Mouse (Mus musculus): Measurements from ENCODE around the gene Tedc1. TPM values are rescaled to one million over a fixed set of nuclear protein-coding genes. Genes with fewer than 3 reads are reported as not detected.
"Not testable (repeated sequence)": the region's sequence is repeated elsewhere in the genome, so short reads cannot be mapped to it uniquely, and the experiment has no call there.

Gene Tedc1
- polyA plus RNA-seq, 1 experiment: not detected

DNA sequence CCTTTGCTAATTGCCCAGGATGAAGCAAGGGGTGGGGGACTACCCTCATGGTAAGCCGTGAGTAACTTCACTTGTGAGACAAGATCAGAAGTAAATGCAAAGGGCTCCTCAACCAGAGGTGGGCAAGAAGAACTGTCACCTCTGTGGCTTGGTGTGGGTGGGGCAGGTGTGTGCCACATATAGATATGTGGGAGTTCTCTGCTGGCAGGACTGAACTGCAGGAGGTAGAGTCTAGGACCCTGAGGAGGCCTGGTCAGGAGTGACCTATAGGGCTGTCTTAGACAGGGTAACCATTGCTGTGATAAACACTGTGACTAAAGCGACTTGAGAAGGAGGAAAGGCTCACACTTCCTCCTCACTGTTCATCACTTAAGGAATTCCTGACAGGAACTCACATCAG lies 37.2 kb downstream of the Tedc1 start:
- H3K4me1 ChIP-seq (ENCODE audit: control insufficient read depth, insufficient read depth, insufficient read length, low read length): no peaks in the 10 kb centered on the region
- H3K4me3 ChIP-seq (ENCODE audit: insufficient read depth, low read depth, low read length): no peak overlapping the region
- no peak overlapping the region for H3K27ac ChIP-seq (replicated peaks; ENCODE audit: low read depth, low read length)

DNA sequence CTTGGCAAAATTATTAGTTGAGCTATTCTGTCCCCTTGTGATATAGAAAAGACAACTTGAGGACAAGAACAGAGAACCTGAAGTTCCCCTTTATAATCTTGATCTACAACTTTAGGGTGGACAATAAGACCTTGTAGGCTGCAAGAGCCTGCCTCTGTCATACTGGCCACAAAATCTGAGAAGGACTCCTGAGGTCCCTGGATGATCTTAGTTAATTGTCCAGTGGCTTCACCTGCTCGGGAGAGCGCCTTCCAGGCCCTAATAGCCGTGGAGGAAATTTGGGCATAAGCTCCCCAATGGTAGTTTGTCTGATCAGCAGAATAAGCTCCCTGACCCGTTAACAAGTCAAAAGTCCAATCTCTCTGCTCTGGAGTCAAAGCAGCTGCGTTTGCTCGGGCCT lies 42.9 kb downstream of the Tedc1 start:
- H3K4me1 ChIP-seq (ENCODE audit: control insufficient read depth, insufficient read depth, insufficient read length, low read length): not testable (repeated sequence)

DNA sequence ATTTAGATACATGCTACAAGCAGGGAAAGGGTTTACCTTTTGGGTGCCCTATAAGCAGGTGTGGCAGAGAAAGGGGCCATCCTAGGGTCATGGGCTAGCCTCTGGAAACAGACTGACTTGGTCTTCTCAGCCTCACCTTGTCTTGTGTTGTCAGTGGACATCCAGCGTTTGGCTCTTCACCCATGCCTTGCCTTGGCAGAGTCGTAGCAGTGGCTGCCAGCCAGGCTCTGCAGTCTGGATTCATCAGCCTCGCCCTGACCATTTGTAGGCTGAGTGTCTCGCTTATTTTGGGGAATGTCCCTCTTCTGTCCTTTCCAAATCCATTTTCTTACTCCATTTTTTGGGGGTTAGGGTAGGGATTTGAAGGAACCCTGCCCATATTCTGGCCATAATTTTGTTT lies 45.1 kb downstream of the Tedc1 start:
- Histone ChIP-seq H3K4me1 (ENCODE audit: control insufficient read depth, insufficient read depth, insufficient read length, low read length) (no peaks in the 10 kb centered on the region), H3K27ac (replicated peaks; ENCODE audit: low read depth, low read length) (no peak overlapping the region), H3K4me3 (ENCODE audit: insufficient read depth, low read depth, low read length) (no peak overlapping the region)

More for the DNA sequence above, 42.9 kb downstream of the Tedc1 start:
- not testable (repeated sequence) for H3K27ac ChIP-seq (replicated peaks; ENCODE audit: low read depth, low read length); H3K4me3 ChIP-seq (ENCODE audit: insufficient read depth, low read depth, low read length)

DNA sequence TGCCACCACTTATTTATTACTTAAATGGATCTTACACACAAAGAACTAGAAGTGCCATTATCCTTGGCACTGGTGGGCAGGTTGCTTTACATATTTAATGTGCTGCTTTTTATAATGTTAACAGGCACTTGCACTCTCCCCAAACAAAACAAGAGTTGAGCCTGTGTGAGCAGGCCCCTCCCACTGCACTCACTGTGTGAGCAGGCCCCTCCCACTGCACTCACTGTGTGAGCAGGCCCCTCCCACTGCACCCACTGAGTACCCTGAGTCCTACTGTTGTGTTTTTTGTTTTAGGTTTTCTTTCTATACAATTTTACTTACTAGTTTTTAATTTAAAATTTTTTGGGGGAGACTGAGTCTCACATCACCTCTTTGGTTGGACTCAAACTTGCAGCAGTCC lies 45.8 kb downstream of the Tedc1 start:
- H3K4me3 ChIP-seq (ENCODE audit: insufficient read depth, low read depth, low read length): no peak overlapping the region
- no peak overlapping the region for H3K27ac ChIP-seq (replicated peaks; ENCODE audit: low read depth, low read length)
- H3K4me1 ChIP-seq (ENCODE audit: control insufficient read depth, insufficient read depth, insufficient read length, low read length): no peaks in the 10 kb centered on the region

DNA sequence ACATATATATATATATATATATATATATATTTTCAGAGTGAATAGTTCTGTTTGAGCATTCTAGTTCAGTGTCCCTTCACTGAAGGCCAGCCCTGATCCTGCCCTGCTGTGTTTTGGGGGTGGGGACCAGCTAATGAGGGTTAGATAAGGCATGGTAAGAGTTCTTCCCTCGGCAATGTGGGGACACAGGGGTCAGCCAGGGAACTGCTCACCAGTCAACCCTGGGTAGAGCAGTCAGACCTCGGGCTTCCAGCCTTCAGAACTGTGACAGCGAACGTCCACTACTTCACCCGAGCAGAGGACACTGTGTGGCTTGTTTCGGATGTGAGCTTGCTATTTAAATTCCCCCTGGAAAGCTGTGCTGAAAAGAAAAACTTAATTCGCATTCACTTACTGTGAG lies 47.3 kb downstream of the Tedc1 start:
- no peak overlapping the region for H3K27ac ChIP-seq (replicated peaks; ENCODE audit: low read depth, low read length)
- no peak overlapping the region for H3K4me3 ChIP-seq (ENCODE audit: insufficient read depth, low read depth, low read length)
- no peaks in the 10 kb centered on the region for H3K4me1 ChIP-seq (ENCODE audit: control insufficient read depth, insufficient read depth, insufficient read length, low read length)

DNA sequence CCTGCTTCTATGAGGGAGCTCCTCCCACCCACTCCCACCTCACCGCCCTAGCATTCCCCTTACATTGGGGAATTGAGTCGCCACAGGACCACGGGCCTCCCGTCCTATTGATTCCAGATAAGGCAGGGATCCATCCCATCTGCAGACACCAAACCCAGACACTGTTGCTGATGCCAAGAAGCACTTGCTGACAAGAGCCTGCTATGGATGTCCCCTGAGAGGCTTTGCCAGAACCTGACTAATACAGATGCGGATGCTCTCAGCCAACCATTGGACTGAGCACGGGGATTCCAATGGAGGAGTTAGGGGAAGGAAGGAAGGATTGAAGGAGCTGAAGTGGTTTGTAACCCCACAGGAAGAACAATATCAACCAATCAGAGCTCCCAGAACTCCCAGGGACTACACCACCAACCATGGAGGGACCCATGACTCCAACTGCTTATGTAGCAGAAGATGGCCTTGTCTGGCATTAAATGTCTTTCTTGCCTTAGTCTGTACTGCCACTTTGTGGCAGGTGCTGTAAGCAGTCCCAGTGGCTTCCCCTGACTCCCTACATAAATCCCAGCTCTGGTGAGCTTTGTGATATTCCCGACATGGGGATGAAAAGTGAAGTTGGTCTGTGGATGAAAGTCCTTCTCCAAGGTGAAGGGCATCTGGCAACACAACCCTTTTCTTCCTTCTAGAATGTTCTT lies 49.2 kb downstream of the Tedc1 start:
- no peaks in the 10 kb centered on the region for H3K4me1 ChIP-seq (ENCODE audit: control insufficient read depth, insufficient read depth, insufficient read length, low read length)
- no peak overlapping the region for H3K4me3 ChIP-seq (ENCODE audit: insufficient read depth, low read depth, low read length)
- no peak overlapping the region for H3K27ac ChIP-seq (replicated peaks; ENCODE audit: low read depth, low read length)

DNA sequence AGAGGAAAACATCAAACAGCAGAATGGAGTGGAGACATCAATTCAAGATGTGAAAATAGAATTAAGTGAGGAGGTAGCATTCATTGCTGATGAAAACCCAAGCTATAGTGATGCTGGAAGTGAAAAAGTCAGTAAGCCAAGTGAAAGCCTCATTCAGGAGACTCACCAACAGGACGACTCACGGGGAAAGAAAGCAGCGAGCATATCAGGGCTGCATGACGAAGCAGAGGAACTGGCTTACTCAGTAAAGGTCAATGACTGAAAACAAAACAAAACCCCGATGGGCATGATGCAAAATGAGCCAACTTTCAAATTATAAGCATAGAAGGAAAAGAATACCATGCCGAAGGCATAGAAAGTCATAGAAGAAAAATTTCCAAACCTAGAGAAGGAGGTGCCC lies 51.5 kb downstream of the Tedc1 start:
- H3K4me1 ChIP-seq (ENCODE audit: control insufficient read depth, insufficient read depth, insufficient read length, low read length): no peaks in the 10 kb centered on the region
- no peak overlapping the region for H3K27ac ChIP-seq (replicated peaks; ENCODE audit: low read depth, low read length)
- H3K4me3 ChIP-seq (ENCODE audit: insufficient read depth, low read depth, low read length): no peak overlapping the region

DNA sequence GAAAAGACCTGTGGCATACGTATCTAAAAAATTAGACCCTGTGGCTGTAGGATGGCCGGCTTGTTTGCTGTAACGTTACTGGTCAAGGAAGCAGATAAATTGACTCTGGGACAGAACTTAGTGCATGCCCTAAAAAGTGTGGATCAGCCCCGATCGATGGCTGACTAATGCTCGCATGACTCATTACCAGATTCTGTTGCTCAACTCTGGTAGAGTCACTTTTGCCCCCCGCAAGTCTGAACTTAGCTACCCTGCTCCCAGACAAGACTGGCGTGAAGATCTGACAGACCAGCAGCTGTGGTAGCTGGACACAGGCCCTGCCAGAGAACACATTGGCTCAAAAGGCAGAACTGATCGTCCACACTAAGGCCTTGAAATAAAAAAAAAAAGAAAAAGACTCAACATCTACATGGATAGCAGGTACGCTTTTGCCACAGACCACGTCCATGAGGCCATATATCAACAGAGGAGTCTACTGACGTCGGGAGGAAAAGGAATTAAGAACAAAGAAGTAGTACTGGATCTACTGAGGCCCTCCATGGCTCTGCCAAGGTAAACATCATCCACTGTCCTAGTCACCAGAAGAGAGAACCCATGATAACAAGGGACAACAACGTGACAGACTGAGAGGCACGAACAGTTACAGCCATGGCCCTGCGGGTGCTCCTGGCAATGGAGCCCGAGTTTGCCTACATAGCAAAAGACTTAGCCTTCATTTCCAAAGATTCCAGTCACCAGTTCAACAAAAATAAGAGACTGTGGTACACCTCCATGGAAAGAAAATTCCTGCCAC lies 54.6 kb downstream of the Tedc1 start:
- no peak overlapping the region for H3K27ac ChIP-seq (replicated peaks; ENCODE audit: low read depth, low read length)
- no peaks in the 10 kb centered on the region for H3K4me1 ChIP-seq (ENCODE audit: control insufficient read depth, insufficient read depth, insufficient read length, low read length)
- H3K4me3 ChIP-seq (ENCODE audit: insufficient read depth, low read depth, low read length): no peak overlapping the region

DNA sequence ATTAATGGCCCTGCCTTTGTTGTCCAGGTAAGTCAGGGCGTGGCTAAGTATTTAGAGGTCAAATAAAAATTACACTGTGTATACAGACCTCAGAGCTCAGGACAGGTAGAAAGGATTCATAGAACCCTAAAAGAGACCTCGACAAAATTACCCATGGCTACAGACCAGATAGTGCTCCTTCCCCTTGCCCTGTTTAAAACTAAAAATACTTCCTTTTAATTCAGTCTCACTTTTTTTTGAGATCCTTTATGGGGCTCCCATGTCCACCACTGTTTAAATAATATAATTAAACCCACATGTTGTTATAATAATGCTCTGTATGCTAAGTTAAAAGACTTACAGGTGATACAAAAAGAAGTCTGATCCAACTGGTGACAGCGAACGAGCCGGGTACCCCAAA lies 55.6 kb downstream of the Tedc1 start:
- no peak overlapping the region for H3K4me3 ChIP-seq (ENCODE audit: insufficient read depth, low read depth, low read length)
- no peak overlapping the region for H3K27ac ChIP-seq (replicated peaks; ENCODE audit: low read depth, low read length)
- no peaks in the 10 kb centered on the region for H3K4me1 ChIP-seq (ENCODE audit: control insufficient read depth, insufficient read depth, insufficient read length, low read length)

DNA sequence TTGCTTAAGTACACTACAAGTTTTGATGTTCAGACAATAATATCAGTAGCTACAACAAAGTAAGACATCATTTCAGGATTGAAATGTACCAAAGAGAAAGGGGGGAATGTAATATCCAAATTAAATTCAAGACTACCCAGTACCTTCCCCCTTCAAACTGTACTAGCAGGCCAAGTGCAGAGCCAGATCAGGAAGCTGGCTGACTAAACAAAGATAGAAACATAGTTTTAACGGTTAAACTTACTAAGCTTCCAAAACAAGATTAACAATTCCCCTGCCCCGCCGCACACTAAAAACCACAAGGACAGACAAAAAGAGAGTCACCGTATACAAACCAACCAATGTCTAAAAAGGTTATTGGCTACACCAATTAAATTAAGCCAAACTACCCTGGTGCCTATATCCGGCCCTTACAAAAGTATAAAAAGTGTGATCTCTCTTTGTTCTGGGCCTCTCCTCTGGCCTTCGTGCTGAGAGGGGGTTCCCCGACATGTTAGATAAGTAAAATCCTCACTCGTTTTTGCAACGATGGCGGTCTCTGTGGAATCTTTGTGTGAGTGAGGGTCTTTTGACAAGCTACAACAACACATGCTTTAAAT lies 56.2 kb downstream of the Tedc1 start:
- Histone ChIP-seq H3K27ac (replicated peaks; ENCODE audit: low read depth, low read length) (no peak overlapping the region), H3K4me1 (ENCODE audit: control insufficient read depth, insufficient read depth, insufficient read length, low read length) (no peaks in the 10 kb centered on the region), H3K4me3 (ENCODE audit: insufficient read depth, low read depth, low read length) (no peak overlapping the region)

DNA sequence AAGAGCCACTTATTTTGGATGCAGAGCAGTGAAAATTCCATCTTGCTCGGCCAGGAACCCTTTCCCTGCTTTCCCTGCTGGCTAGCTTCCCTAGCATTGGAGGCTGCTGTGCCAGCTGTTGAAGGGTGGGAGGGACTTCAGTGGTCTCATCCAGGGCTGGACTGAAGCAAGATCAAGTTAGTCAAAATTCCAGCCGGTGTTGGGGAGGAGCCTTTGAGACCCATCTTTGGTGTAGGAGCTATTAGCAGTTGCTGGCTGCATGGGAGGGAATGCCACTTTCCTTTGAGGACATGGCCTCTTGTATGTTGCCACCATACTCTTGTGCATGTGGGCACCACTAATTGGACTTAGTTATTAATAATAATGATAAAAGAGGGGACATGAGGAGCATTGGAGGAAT lies 57.0 kb downstream of the Tedc1 start:
- H3K4me1 ChIP-seq (ENCODE audit: control insufficient read depth, insufficient read depth, insufficient read length, low read length): no peaks in the 10 kb centered on the region
- H3K27ac ChIP-seq (replicated peaks; ENCODE audit: low read depth, low read length): no peak overlapping the region
- H3K4me3 ChIP-seq (ENCODE audit: insufficient read depth, low read depth, low read length): no peak overlapping the region

DNA sequence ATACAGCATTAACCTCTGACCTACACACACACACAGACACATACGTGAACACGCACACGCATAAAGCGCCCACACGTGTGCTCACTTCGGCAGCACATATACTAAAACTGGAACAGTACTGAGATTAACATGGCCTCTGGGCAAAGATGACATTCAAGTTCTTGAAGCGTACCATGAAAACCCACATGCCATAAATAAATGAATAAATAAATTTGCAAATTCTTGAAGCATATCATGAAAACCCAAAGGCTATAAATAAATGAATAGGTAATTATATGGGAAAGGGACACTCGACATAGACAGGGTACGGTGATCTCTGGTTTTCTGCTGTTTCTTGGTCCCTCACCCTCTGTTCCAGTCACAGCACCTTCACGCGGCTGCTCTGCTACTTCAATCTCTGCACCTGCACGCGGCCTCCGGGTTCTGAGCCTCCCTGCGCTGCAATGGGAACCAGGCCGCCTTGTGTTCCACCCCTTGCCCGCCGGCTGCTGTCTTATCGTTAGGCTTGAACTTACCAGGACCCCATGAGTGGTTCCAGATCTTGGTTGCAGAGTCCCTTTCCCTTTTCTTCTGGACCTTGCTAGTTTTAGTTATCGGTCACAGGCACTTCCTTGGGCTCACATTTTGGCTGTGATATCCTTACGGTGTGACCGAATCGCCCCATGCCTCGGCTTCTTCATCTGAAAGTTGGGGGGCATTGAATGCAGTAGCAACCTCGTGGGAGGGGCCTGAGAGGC lies 58.0 kb downstream of the Tedc1 start:
- Histone ChIP-seq H3K4me3 (ENCODE audit: insufficient read depth, low read depth, low read length) (no peak overlapping the region), H3K4me1 (ENCODE audit: control insufficient read depth, insufficient read depth, insufficient read length, low read length) (no peaks in the 10 kb centered on the region), H3K27ac (replicated peaks; ENCODE audit: low read depth, low read length) (no peak overlapping the region)

DNA sequence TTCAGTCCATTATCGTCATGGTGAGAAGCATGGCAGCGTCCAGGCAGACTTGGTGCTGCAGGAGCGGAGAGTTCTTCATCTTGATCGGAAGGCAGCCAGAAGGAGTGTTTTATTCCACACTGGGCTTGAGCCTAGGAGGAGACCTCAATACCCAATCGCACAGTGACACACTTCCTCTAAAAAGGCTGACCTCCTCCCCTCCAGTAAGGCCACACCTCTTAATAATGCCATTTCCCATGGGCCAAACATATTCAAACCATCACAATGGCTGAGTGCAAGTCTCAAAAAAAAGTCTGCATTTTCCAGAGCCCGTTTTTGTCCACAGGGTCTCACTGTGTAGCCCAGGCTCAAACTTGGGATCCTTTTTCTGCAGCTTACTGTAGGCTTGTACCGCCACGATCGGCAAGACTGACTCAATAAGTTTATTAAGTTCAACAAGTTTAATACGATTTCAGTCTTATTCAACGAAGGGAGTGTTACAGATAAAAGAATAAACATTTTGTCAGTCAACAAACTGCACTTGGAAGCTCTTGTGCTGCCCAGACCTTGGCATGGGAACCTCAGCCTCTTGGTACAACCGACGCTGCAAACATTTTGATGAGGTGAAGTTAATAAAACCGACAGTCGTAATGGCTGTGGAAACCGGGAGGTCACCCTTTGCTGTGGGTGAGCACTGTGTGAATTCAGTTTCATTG lies 58.9 kb downstream of the Tedc1 start:
- Histone ChIP-seq H3K4me1 (ENCODE audit: control insufficient read depth, insufficient read depth, insufficient read length, low read length) (no peaks in the 10 kb centered on the region), H3K27ac (replicated peaks; ENCODE audit: low read depth, low read length) (no peak overlapping the region), H3K4me3 (ENCODE audit: insufficient read depth, low read depth, low read length) (no peak overlapping the region)

Data from brown adipose tissue, adult 24 weeks (tissue).